Mouse (Mus musculus): Measurements from ENCODE around the gene Bak1.

- TF ChIP-seq GATA1 (IDR thresholded peaks at IDR 0.05; ENCODE audit: low read length) (no peak), TAL1 (IDR thresholded peaks at IDR 0.05; ENCODE audit: low read length) (no peak)
Measured at GRCm38 (mm10) chr17:26975415-26975814, 53.4 kb downstream of the Bak1 start.
